Mouse (Mus musculus) olfactory bulb, adult 2 months (tissue): ENCODE results near the gene Angptl8.

Experiments
- CTCF ChIP-seq: fragments of 200-500 bp; IDR thresholded peaks from 2 replicates; pipeline ENCODE4 v1.5.1; 2012; ENCODE audit warnings: low read depth, mild to moderate bottlenecking, low read length, moderate library complexity; ENCODE audit not compliant: insufficient read depth
- POLR2A ChIP-seq: fragments of 200-500 bp; IDR thresholded peaks from 2 replicates; pipeline ENCODE4 v1.6.1; 2012; ENCODE audit warnings: mild to moderate bottlenecking, low read depth, low read length, moderate library complexity; ENCODE audit not compliant: insufficient read depth

DNA sequence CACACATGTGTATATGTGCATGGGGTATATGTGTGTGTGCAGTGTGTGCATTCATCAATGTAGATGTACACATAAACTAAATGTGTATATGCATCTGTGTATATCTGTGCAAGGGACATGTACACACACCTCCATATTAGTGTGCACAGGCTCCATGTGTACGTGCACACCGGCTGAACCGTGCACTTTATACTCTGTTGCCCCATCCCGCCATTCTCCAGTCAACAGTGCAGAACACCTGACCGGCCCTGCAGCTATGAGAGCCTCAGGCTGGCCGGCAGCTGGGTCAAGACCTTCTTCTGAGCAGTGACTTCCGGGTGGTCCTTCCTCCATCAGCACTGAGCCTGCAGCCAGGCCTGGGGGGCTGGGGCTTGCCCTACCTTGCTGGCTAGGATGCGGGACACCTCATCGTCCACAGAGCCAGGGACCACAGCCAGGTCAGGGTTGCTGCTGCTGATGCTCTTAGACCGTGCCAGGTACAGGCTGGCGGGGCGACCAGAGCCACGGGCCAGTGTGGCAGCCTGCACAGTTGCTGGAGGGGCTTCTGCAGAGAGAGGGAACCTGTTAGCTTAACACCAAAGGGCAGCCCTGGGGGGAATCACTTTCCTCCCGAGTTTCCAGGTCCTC is 5.4 kb upstream of the Angptl8 start:
- no peak for TF ChIP-seq POLR2A
- TF ChIP-seq CTCF, result no peak
